Mouse (Mus musculus) E14TG2a.4 (cell line): ENCODE data around the gene Ntrk3.

ENCODE experiments used
- CTCF ChIP-seq: conservative IDR thresholded peaks from 2 replicates; pipeline ENCODE4 v1.5.1; 2014; ENCODE audit warnings: low read length
- NANOG ChIP-seq: IDR thresholded peaks from 2 replicates; pipeline ENCODE4 v1.6.1; 2014; ENCODE audit warnings: borderline replicate concordance, low read length, mixed read lengths

DNA sequence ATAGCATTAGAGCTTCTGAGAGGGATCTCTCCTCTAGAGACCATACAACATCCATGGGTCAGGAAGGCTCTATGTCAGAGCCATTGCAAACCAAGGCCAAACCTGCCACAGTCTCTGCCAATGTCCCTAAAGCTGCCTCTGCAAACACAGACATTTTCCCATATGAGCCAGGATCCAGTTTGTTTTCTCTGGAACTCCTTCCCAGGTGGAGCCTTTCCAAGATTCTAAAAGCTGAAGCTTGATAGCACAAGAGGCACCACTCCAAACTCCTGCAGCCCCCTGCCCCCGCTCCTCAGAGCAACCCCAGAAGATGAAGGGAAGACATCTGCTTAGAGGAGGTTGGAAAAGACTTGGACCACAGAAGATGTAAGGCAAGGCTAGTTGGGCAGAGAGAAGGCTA is 432.8 kb downstream of the Ntrk3 start:
- no peak for TF ChIP-seq CTCF
- no peak for TF ChIP-seq NANOG
